Mouse (Mus musculus): ENCODE measurements at regions not wholly inside any gene's neighbourhood (a gene's known extent, or its start where the extent isn't known, plus 50 kb on each side); places are given as distances from the start of the nearest gene placed in this dataset.

- TF ChIP-seq CTCF (IDR thresholded peaks at IDR 0.05; ENCODE audit: insufficient read depth, low read depth, low read length) (no peak), POLR2A (IDR thresholded peaks at IDR 0.05; ENCODE audit: insufficient read depth, low read depth, low read length) (no peak)
Measured at GRCm38 (mm10) chr11:21031816-21032215, 59.3 kb upstream of the Peli1 start.

Data from olfactory bulb, adult 2 months (tissue).